Comparison of ENCODE assay signal across 9 mouse cellular contexts in genomic region chr1:82287052-82287775, GRCm38 (mm10). TPM values are rescaled to one million over a fixed set of nuclear protein-coding genes. Genes with fewer than 3 reads are reported as not detected.
DNase-seq lines count a peak whose midpoint lies in the region; ATAC-seq lines count a peak whose summit lies in the region.
"Had no signal": no experiment of that assay in that cellular context is flagged by ENCODE, and none has a peak within 500 bp of the region (broad histone marks: within the 10 kb centered on the region; RNA-seq: fewer than 3 reads in every experiment).

No protein-coding gene starts in this region.

- peak overlapping the region; percentile 95 for H3K9ac ChIP-seq in heart, embryonic 13.5 days
- peak overlapping the region; percentile 66 for H3K9ac ChIP-seq in midbrain, embryonic 16.5 days (ENCODE audit: low read depth, low read length)

- H3K4me1 ChIP-seq in heart, embryonic 13.5 days, result peaks cover 36% of the 10 kb centered on the region
- peaks cover 47% of the 10 kb centered on the region for H3K4me1 ChIP-seq in midbrain, embryonic 16.5 days (ENCODE audit: control insufficient read depth, insufficient read depth, low read length)

- peak overlapping the region; percentile 87 for H3K27ac ChIP-seq in heart, embryonic 13.5 days (replicated peaks)
- H3K27ac ChIP-seq in midbrain, embryonic 16.5 days (ENCODE audit: low read length), result 0 out of 2 replicates have a peak overlapping the region, but pooled peaks have one; percentile 4

- H3K9me3 ChIP-seq in heart, embryonic 13.5 days, result no peaks in the 10 kb centered on the region
- no peaks in the 10 kb centered on the region for H3K9me3 ChIP-seq in midbrain, embryonic 16.5 days (replicated peaks; ENCODE audit: control insufficient read depth, low read length, poor library complexity, severe bottlenecking)

- H3K27me3 ChIP-seq in heart, embryonic 13.5 days (replicated peaks), result peaks cover 22% of the 10 kb centered on the region
- no peaks in the 10 kb centered on the region for H3K27me3 ChIP-seq in midbrain, embryonic 16.5 days (ENCODE audit: control insufficient read depth, insufficient read depth, low read depth, low read length)

- H3K4me3 ChIP-seq in heart, embryonic 13.5 days, result peak overlapping the region; percentile 80
- peak overlapping the region; percentile 42 for H3K4me3 ChIP-seq in midbrain, embryonic 16.5 days (ENCODE audit: low read depth, low read length)

- H3K4me2 ChIP-seq in heart, embryonic 13.5 days, result peak overlapping the region; percentile 72
- H3K4me2 ChIP-seq in midbrain, embryonic 16.5 days (ENCODE audit: low read length), result peak overlapping the region; percentile 76

- WGBS in heart, embryonic 13.5 days, result 34% methylated on average over 22 of the region's 22 CpGs
- WGBS in midbrain, embryonic 16.5 days, result 67% methylated on average over 22 of the region's 22 CpGs

- peak; percentile 35 for DNase-seq in adrenal gland, adult 2 months
- DNase-seq in adrenal gland, postnatal 4 days (ENCODE audit: low spot score in 2 of 2), result no peak
- DNase-seq in thymus, postnatal 4 days, result peak; percentile 6
- no peak for DNase-seq in thymus, adult 18-20 months
- peak; percentile 20 for DNase-seq in kidney, postnatal 10 days
- DNase-seq in spleen, adult 18-20 months, result no peak

- peaks cover 25% of the 10 kb centered on the region for H3K36me3 ChIP-seq in heart, embryonic 13.5 days
- peaks cover 5% of the 10 kb centered on the region for H3K36me3 ChIP-seq in midbrain, embryonic 16.5 days (ENCODE audit: control insufficient read depth, insufficient read depth, low read length)

- ATAC-seq in heart, embryonic 13.5 days (ENCODE audit: extremely low read depth, insufficient number of reproducible peaks, low FRiP score, low TSS enrichment), result no peak
- no peak for ATAC-seq in midbrain, embryonic 16.5 days

RNA-seq across cellular contexts. Expression of gene Irs1, which starts 4.0 kb away (rescaled TPM):
- 10 to 100 TPM in 1 of 2 experiments, 1 to 10 TPM in 1; 9.6 to 15.6 TPM for total RNA-seq in adrenal gland, adult 2 months (2021)
- polyA plus RNA-seq in adrenal gland, adult 2 months (2012; rRNA removed), result 7.2 and 7.5 TPM in 2 replicates
- 10 to 100 TPM; 24.2 to 28.6 TPM for total RNA-seq in adrenal gland, postnatal 4 days (2021)
- 9.3 and 9.5 TPM in 2 replicates for polyA plus RNA-seq in heart, embryonic 13.5 days (2015; fragmentation: Nextera tagmentation; extraction: Ambion mirVana)
- polyA plus RNA-seq in midbrain, embryonic 16.5 days (2015; fragmentation: Nextera tagmentation; extraction: Ambion mirVana), result 7.9 and 8.9 TPM in 2 replicates
- total RNA-seq: common myeloid progenitor, adult 5-6 weeks had no signal

RNA-seq across cellular contexts. Expression of gene Rhbdd1, which starts 29.0 kb away (rescaled TPM):
- 10 to 100 TPM; 32.5 to 37.2 TPM for total RNA-seq in adrenal gland, adult 2 months (2021)
- polyA plus RNA-seq in adrenal gland, adult 2 months (2012; rRNA removed), result 13.4 and 15.4 TPM in 2 replicates
- total RNA-seq in adrenal gland, postnatal 4 days (2021), result 10 to 100 TPM; 24.2 to 24.3 TPM
- 8.7 and 9.7 TPM in 2 replicates for polyA plus RNA-seq in heart, embryonic 13.5 days (2015; fragmentation: Nextera tagmentation; extraction: Ambion mirVana)
- 3.8 and 4.5 TPM in 2 replicates for polyA plus RNA-seq in midbrain, embryonic 16.5 days (2015; fragmentation: Nextera tagmentation; extraction: Ambion mirVana)

RNA-seq across cellular contexts. Expression of gene Gm9747, which starts 54.3 kb away (rescaled TPM):
- not detected for total RNA-seq in adrenal gland, adult 2 months (2021)
- polyA plus RNA-seq in adrenal gland, adult 2 months (2012; rRNA removed), result not detected in 2 replicates
- not detected for total RNA-seq in adrenal gland, postnatal 4 days (2021)
- polyA plus RNA-seq in heart, embryonic 13.5 days (2015; fragmentation: Nextera tagmentation; extraction: Ambion mirVana), result 33.4 and 34.4 TPM in 2 replicates
- 24.8 and 26.0 TPM in 2 replicates for polyA plus RNA-seq in midbrain, embryonic 16.5 days (2015; fragmentation: Nextera tagmentation; extraction: Ambion mirVana)
- total RNA-seq: common myeloid progenitor, adult 5-6 weeks had no signal

Comparison
In these comparisons a context has a peak if more than half of its experiments do, and no peak if none do; other contexts are left out.
1. DNase-seq: peak in adrenal gland, adult 2 months (single experiment), thymus, postnatal 4 days (single experiment) and kidney, postnatal 10 days (single experiment); none in adrenal gland, postnatal 4 days (0 of 2), thymus, adult 18-20 months (0 of 2) and spleen, adult 18-20 months (0 of 2).
2. RNA of gene Gm9747, which starts 54.3 kb away (polyA plus RNA-seq): 33.4 to 34.4 TPM in heart, embryonic 13.5 days and 24.8 to 26.0 TPM in midbrain, embryonic 16.5 days; not detected in adrenal gland, adult 2 months; every median in the first group is over 10 times any median in the second.